Mouse (Mus musculus) thymus, postnatal 4 days (tissue): Measurements from ENCODE around the gene Map2k2.
A peak's percentile ranks its signal among the peaks of the same experiment; 100 is the strongest.
"Not testable (repeated sequence)": the region's sequence is repeated elsewhere in the genome, so short reads cannot be mapped to it uniquely, and the experiment has no call there.

Experiments
- DNase-seq: peaks from one replicate; pipeline ENCODE4 v3.0.0; 2021

Gene Map2k2

GRCm38 (mm10) chr10:81105565-81106112, at the start of gene Map2k2:
TSS of gene Map2k2 (plus strand) at chr10:81105915.
- peak; percentile 99 for DNase-seq

- DNase-seq, result no peak
Observed at GRCm38 (mm10) chr10:81057406-81058130, 48.1 kb upstream of the Map2k2 start.

- DNase-seq, result no peak
Observed at GRCm38 (mm10) chr10:81058896-81059295, 46.8 kb upstream of the Map2k2 start.

DNA sequence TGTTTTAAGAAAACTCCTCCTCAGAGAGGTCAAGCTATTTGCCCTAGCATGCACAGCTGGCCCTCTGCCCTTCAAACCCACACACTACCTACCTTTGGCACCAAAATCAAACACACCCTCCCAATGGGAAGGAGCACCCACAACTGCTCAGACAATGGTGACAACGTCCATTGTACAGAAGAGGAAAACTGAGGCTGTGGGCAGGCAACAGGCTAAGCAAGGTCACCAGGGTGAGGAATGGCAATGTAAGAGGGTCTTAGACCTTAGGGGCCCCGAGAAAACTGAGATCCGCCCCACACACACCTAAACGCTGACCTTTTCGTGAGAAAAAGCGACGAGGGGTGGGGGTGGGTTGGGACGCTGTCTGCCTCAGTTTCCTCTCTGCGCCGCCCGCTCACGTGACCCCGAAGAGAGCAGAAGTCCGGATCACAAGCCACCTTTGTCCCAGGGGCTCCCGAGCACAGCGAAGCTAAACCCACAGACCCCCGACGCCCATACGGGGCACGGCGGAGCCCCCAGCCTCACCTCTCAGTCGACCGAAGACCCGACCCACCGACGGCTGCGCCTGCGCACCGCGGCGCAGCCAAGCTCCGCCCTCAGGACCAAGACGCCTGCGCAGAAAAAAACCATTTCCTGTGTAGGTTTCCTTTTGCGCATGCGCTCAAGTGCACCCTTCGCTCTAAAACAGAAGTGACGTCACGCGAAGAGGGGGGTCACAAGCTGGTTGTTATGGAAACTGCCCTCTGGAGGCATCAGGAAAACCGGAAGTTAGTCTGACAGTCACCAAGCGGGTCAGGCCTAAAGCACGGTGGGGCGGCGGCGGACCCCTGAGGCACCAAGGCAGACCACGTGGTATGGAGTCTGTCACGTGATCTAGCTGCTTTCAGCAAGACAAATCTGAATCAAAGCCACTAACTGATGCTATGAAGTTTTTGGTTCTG, 45.8 kb upstream of the Map2k2 start, which contains the start of gene Sgta:
TSS of gene Sgta (minus strand) at position 579 of the 941 bp plus-strand sequence.
- peak; percentile 96 for DNase-seq

DNA sequence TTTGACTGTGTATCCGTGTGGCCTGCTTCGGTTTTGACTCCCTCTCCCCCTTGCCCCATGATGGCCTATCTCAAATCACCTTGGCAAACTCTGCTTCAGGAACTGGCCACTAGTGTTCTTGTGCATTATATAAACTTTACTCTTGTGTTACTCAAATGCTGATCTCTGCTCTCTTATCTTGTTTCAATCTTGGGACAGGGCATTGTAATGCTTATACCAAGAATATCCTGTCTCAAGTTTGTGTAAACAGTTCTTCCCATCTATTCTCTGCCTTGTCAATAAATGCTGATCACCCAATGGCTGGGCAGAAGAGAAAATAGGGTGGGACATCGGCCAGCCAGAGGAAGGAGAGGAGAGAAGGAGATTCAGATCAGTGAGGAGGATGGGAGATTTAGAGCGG, 43.0 kb upstream of the Map2k2 start:
- DNase-seq, result no peak

DNA sequence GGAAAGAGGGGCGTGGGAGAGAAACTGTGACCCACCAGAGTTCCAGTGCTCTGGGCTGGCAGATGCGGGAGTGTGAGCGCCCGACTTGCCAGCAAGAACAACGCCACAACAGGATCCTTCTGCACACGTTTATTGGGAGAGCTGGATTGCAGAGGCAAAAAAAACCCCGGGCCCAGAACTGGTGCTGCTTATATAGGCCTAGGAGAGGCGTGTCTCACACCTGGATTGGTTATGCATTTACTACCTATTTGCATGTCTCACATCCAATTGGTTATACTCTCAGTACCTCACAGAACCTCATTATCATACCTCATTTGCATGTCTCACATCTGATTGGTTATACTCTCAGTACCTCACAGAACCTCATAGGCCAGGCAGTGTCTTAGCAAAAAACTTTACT, 41.2 kb upstream of the Map2k2 start:
- DNase-seq, result not testable (repeated sequence)

DNA sequence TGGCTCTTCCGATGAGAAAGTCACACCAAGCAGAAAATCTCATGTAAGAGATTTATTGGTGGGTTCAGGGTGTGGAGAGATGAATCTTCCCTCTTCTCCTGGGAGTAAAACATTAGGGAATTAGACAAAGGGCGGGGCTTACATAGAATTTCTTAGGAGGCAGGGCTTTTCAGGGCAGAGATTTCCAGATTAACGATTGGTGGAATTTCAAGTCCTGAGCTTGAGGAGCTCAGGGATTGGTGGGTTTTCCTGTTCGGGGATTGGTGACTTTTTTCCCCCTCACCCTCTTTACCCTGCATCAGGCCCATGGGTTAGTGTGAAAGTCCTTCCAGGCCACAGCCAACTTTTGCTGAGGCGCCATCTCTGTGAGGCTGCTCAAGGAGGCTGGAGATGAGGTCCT, 37.0 kb upstream of the Map2k2 start:
- no peak for DNase-seq

- DNase-seq, result peak; percentile 97
Observed at GRCm38 (mm10) chr10:81069836-81070235, 35.9 kb upstream of the Map2k2 start, which contains the start of gene Thop1. TSS of gene Thop1 (plus strand) at chr10:81070035.

GRCm38 (mm10) chr10:81072290-81072689, 33.4 kb upstream of the Map2k2 start:
- no peak for DNase-seq

- DNase-seq, result peak; percentile 69
Observed at GRCm38 (mm10) chr10:81073464-81073863, 32.3 kb upstream of the Map2k2 start.

DNA sequence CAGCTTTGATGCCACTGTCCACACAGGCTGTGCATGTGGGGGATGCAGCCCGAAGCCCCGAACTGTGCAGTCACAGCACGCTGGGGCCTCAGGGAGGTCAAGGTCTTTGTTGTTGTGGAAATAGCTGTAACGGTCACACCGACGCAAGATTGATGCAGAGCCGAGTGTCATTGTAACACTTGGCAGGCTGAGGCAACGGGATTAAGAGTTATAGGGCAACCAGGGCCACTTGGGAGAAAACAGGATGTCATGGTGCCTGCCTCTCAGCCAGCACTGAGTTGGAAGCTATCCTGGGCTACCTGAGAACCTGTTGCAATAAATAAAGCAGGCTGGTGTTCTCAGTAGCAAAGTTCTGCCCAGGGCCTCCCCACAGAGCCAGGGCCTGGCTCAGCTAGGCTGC, 30.0 kb upstream of the Map2k2 start:
- no peak for DNase-seq

- no peak for DNase-seq
Observed at GRCm38 (mm10) chr10:81076356-81076755, 29.4 kb upstream of the Map2k2 start.

DNA sequence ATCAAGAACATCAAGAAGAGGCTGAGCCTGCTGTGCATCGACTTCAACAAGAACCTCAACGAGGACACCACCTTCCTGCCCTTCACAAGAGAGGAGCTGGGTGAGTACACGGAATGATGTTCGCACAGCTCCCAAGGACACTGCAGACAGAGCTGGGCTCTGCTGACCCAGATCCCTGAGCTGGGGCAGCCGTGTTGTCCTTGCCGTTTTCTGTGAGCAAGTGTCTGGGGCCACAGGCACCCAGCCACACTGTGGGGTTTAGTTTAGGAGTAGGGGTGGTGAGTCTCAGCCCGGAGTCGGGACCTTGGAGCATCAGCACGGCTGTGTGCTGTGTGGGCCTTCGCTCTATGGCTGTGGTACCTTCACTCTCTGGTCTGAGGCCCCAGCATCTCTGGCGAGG, 27.8 kb upstream of the Map2k2 start:
- no peak for DNase-seq

DNA sequence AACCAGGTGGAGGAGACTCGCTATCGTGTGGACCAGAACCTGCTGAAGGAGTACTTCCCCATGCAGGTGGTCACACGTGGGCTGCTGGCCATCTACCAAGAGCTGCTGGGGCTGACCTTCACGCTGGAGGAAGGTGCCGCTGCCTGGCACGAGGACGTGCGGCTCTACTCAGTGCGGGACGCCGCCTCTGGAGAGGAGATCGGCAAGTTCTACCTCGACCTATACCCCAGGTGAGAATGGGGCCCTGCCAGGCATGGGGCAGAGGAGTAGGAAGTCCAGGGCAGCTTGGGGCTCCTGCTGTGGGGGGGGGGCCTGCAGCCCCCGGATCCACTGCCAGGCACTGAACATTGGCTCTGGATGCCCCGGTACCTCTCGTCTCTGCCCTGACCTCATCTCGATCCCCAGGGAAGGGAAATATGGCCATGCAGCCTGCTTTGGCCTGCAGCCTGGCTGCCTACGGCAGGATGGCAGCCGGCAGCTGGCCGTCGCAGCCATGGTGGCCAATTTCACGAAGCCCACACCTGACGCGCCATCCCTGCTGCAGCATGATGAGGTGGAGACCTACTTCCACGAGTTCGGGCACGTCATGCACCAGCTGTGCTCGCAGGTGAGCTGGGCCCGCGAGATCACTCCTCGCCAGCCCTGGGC, 25.6 kb upstream of the Map2k2 start:
- DNase-seq, result no peak

GRCm38 (mm10) chr10:81082168-81082960, 23.4 kb upstream of the Map2k2 start:
- DNase-seq, result peak; percentile 84

- peak; percentile 67 for DNase-seq
Observed at GRCm38 (mm10) chr10:81087021-81087420, 18.7 kb upstream of the Map2k2 start.

GRCm38 (mm10) chr10:81089216-81089615, 16.5 kb upstream of the Map2k2 start:
- no peak for DNase-seq

- no peak for DNase-seq
Observed at GRCm38 (mm10) chr10:81090621-81091020, 15.1 kb upstream of the Map2k2 start.

DNA sequence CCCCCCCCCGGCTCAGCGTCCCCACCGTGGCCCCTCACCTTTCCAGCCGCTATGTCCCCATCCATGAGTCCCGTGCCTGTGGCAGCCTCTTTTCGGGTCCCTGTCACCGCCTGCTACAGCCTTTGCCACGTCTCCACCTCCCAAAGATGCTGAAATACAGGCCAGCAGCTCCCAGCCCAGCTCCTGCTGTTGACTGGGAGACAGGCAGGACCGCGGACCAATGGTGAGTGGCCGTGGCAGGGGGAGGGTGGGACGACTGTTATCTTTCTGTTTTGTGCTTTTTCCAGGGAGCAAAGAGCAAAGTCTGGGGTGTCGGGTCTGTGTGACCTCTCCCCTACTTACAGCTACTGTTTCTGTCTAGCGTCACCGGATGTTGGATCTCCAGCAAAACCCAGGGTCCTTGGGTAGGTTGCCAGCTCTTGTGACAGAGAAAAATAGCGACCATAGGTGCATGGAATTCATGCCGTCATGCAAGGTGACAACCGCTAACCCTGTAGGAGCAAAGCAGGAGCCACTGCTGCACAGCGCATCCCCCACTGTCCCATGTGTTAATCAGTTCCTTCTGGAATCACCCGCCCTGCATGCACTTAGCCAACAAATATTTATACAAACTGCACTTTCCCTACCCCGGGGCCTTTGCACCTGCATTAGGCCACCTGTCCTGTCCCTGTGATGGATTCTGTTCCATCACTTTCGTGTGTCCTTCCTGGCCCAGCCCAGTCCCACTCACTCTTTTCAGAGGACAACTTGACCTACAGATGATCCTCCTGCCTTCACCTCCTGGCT, 13.1 kb upstream of the Map2k2 start:
- DNase-seq, result no peak

DNA sequence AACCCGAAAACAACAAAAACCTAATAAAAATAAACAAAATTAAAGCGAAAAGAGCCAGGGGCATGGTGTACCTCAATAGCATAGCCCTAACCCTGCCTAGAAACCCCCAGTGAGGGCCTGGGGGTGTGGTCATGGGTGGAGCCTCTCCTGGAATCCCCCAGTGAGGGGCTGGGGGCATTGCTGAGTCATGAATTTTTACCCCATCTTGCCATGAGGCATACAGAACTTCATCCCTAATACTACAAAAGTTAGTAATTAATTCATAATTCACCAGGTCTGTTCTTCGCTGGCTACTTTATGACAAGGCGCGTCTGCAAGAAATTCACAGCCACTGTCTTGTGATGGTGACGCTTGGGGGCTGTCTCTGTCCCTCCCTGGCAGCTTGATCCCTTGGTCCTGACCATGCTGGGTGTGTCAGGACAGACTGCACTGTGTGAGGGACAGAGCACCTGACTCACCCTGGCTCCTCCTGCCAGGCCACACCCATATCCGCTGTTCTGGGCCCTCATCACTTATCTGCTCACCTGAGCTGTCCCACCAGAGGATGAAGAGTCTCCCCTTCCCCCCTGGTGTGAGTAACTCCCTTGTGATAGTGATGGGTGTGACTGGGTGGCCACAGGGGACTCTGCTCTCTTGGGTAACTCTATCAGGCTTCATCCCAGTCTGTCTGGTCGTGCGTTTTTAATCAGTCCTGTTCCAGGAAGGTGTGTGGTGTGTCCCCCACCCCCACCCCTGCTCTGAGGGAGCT, 10.6 kb upstream of the Map2k2 start:
- DNase-seq, result no peak
